Mouse (Mus musculus) megakaryocyte progenitor cell, adult 5-6 weeks (primary cell): ENCODE measurements around the gene Nostrin. TPM values are rescaled to one million over a fixed set of nuclear protein-coding genes. Genes with fewer than 3 reads are reported as not detected.

ENCODE experiments used
- ATAC-seq: replicated peaks from 2 replicates; pipeline ENCODE4 v1.8.0; 2016; ENCODE audit warnings: mild to moderate bottlenecking, moderate TSS enrichment, inconsistent platforms; ENCODE audit not compliant: poor library complexity
- total RNA-seq, 2 experiments: library from RNA; stranded (forward) in 1 of 2; stranded (reverse) in 1 of 2; fragments of 157-497, 149-512 nt in 1 of 2; fragments of 200-1000 nt in 1 of 2; gene quantifications; 2 replicates each; pipeline versions ENCODE4 v1.2.3 to v1.2.4; 2015 to 2017

Gene Nostrin
- total RNA-seq, 2 experiments from 2014 or later = 4.4 to 8.5 TPM

- peak; percentile 93 for ATAC-seq
Observed at GRCm38 (mm10) chr2:69128921-69129395, 6.6 kb upstream of the Nostrin start.

DNA sequence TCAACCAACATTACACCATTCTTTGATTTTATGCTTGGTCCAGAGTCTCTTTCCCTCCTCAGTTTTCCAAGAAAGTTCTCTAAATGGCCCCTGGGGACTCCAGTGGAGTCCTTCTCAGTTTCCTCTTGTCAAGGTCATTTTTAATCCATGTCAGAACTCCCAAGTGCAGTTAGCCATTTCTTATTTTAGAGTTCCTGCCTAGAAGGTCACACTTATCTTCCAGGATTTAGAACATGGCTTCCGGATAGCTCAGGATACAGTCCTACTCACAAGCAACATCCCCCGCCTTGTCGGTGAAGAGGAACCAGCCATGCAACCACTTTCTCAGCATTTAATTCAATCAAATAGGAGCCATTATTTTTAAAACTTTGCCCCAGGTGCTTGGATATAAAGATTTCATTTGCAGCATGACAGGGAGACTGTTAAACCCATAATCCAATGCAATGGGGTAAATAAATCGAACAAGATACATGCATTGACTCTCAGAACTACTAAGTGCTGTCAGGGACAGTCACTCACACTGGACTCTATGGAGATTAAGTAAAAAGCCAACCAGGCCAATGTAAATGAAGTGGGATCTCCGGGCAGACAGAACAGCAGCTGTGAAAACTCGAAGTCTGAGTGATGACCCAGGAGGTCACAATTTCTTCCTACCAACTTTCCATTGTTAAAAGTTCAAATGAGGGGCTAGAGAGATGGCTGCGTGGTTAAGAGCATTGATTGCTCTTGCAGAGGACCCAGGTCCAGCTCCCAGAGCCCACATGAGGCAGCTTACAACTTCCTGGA, 6.0 kb upstream of the Nostrin start:
- no peak for ATAC-seq

DNA sequence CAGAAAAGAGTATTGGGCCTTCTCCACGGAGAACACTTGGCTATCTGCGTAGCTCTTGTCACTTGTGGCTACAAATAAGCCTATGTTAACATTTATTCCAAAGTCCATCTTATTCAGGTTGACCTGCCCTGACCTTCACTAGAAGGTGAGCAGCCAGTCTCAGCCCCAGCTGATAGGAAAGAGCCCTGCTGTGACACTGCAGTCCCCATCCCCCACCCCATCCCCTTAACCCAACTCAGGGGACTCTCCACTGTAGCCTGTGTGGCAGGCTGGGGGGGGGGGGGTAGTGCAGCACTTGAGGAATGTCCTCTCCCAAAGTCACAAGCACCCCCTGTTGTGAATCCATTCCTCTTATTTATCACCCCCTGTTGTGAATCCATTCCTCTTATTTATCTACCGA, 3.6 kb upstream of the Nostrin start:
- no peak for ATAC-seq

DNA sequence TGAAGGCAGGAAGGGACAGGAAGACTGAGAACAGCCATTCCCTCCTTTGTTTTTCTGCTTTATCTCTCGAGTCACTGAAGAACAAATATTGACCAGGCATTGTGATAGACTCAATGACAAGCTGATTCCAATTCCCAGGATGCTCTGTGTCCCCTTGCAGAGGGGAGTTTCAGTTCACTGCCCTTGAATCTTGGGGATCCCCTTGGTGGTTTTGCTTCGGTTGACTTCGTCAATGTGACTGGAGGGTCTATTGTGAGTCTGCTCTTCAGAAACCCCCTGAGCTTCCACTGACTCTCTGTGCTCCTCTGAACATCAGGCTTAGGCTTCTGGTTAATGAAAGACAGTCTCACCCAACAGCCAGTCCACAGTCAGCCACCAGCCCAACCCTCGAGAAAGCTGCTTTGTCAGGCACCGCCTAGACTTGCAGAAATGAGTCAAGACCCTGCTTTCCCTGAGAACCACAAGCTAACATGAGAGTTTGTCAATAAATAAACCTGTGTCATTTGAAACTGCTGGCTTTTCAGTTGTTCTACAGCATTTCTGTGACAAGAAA, 3.0 kb upstream of the Nostrin start:
- no peak for ATAC-seq

DNA sequence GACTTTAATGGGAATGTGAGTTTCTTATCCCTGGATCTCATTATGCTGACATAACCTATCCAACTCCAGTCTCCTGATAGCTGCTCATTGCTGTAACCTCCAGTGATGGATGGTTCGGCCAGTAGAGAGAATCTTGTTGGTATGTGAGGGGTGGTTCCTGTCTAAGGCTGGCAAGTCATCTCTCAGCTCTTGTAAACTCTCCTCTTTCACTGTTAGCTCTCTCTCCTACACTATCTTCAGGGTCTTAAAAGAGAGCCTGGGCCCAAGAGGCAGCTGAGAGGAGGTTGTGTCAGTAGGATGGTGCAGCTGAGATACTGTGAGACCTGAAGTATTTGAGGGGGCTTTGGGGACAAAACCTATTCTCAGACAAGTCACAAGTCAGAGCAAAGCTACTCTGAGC, 1.4 kb upstream of the Nostrin start:
- ATAC-seq = no peak

GRCm38 (mm10) chr2:69134937-69135336, 663 bp upstream of the Nostrin start:
- peak; percentile 64 for ATAC-seq

DNA sequence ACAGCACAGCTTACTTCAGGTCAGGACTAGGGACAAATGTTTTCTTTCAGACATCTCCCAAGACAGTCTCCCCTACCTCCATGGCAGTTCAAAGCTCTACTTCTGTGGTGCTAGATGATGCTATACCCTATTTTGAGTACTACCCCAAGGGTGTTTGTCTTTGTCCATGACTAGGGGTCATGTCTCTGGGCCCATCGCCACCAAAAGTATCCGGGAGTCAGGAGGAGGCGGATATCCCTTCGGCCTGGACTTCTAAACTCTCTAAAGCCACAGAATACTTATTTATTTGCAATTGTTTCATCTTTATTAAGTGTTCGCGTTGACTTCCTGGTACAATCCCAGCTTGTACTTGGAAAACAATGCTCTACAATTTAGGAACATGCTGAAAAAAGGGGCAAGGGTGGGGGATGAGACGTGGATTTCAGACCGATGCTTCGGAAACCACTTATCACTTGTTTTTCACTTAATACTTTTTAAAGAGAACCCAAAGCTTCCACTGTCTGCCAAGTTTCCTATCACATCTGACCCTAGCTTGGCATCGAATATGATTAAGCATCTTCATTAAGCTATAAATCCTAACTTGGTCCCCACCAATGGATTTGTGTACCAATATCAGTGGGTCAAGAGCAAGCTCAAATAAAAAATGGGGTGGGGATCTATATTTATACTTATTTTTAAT, 1.9 kb downstream of the Nostrin start:
- no peak for ATAC-seq

DNA sequence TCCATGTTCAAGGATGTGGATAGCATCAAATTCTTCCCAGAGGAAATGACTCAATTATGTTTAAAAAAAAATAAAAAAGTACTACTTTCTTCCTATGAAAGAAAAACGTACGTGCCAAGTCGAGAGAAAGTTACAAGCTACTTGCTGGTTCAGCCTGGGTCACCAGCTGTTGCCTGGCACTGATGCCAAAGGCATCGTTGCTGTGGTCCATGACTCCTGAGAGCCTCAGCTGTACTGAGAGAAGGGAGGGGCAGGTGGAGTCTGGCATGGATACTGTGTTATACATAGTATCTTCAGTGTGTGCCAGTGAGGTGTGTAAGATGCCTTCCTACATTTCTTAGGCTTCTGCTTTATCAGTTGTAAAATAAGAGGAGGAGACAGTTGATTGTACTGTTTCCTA, 3.2 kb downstream of the Nostrin start:
- no peak for ATAC-seq

- ATAC-seq = peak; percentile 45; the same call in 1 of the 2 replicates
Observed at GRCm38 (mm10) chr2:69140215-69140614, 4.6 kb downstream of the Nostrin start.

DNA sequence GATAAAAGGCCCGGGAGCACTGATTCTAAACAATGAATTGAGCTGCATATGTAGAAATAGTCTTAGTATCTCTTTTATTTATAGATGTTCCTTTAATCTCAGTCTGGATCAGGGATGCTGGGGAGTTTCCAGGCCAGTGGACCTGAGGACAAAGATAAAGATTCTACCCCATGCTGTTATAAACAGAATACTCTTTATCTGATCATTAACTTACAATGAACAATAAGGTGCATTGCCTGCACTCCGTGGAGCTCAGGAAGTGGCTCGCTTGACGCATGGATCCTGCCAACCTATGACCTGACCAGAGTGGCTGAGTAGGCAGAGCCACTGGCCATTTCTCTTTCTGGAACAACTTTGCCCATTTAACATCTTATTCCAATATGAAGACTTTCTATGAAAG, 5.2 kb downstream of the Nostrin start:
- no peak for ATAC-seq

DNA sequence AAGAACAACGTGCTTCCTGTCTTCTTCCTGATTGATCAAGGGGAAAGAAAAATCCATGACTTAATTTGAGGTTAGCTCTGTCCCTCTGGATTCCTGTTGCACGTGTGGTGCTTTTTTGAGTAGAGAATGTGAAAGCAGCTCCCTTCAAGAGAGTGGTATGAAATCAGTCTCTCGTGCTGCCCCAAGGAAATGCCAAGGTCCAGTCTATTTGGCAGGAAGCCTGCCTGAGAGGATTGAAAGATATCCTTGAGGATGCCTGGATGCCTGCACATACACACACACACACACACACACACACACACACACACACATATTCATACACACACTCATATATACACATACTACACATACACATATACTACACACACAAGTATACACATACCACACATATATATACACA, 13.1 kb downstream of the Nostrin start:
- no peak for ATAC-seq

GRCm38 (mm10) chr2:69149154-69149553, 13.6 kb downstream of the Nostrin start:
- no peak for ATAC-seq

- no peak for ATAC-seq
Observed at GRCm38 (mm10) chr2:69150841-69151240, 15.2 kb downstream of the Nostrin start.

DNA sequence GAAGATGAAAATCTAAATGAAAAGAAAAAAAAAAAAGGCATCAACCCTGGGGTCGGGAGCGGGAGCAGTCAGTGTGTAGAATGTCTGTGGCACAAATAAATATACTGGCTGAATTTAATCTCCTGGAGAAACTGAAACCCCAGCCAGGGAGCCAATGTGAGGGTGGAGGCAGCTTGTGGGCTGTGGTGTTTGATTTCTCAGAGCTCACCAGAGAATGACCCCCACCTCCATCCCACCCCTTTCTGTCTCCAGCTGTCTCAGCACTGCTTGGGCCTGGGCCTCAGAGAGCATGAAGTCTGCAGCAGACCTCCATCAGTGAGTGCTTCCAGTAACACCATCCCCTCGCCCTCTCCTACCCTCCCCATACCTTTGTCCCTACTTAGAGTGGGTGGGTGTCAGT, 20.3 kb downstream of the Nostrin start:
- ATAC-seq = no peak

GRCm38 (mm10) chr2:69156283-69156682, 20.7 kb downstream of the Nostrin start:
- no peak for ATAC-seq

DNA sequence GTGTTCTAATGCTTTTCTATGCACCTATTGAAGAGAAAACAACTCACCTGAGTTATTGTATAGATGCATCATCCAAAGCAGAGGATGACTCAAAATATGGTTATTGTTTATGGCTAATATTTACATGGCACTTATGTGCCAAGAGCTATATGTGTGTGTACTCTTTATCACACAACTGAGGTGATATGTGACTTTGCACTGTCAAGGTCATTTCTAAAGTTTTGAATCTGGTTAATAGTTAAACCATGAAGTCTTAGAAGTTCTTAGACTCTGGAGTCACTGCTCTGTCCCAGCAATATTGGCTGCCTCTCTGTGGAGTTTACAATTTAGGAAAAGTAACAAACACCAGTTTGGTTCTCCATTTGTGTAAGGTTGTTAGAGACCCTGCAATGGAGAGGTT, 23.3 kb downstream of the Nostrin start:
- ATAC-seq = no peak

- ATAC-seq = no peak
Observed at GRCm38 (mm10) chr2:69170395-69171077, 34.9 kb downstream of the Nostrin start.

DNA sequence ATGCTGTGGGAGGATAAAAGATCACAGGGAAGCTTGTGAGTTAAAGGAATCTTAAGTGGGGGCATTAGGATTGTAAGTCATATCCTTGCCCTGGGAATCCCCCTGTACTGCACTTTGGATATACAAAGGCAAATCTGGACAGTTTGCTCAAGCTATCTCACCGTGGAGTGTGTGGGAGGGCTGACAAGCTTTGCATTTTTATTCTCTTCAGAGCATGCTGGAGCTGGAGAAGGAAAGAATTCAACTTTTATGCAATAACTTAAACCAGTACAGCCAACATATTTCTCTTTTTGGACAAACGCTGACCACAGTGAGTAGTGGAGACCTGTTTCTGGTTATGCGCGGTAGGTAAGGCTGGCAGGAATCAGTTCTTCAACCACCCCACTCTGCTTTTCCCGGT, 39.7 kb downstream of the Nostrin start:
- no peak for ATAC-seq

DNA sequence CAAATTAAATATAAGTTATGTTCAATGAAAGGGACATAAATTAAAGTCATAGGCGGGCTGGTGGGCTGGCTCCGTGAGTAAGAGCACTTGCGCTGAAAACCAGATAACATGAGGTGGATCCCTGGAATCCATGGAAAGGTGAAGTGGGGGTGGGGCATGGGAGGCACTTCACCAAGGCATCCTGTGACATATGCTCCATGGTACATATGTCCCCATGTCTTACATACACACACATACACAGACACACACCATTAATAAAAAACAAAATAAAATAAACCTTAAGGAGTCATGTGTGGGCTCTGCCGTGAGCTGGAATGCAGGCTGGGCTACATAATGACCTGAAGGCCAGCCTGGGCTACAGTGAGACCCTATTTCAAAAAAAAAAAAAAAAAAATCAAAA, 44.1 kb downstream of the Nostrin start:
- no peak for ATAC-seq

DNA sequence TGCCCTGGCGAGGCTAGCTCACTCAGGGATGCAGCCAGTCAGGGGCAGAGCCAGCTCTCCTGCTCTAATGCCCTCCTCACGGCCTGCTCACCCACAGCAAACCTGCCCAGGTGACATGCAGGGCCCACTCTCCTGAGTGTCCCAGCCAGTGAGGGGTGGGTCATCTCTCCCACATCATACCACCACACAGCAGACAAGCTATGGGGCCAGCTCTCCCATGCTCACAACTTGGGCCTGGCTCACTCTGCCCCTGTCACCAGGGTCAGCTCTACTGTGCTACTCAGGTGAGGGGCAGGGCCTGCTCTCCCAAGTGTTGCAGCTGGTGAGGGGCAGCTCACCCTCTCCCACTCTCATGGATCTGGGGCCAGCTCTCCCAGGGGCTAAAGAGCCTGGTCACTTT, 52.4 kb downstream of the Nostrin start:
- no peak for ATAC-seq

DNA sequence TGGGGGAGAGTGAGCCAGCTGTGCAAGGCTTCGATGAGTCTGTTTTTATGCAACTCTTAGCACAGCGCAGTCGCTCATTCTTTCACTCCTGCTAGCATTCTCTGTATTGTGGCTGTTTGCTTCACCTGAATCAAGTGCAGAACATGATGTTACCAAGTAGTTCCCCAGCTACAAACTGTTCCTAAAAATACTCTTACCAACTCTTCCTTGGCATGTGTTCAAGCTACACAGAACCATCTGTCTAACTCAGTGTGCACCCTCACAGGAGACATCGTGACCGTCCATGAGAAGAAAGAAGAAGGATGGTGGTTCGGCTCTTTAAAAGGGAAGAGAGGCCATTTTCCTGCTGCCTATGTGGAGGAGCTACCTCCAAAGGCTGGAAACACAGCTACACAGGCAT, 53.1 kb downstream of the Nostrin start:
- ATAC-seq = 0 out of 2 replicates have a peak, but pooled peaks have one; percentile 18
